Comparison of ENCODE assay signal across 8 mouse cellular contexts in genomic region chr8:111787683-111788082, GRCm38 (mm10). TPM values are rescaled to one million over a fixed set of nuclear protein-coding genes. Genes with fewer than 3 reads are reported as not detected.
A peak's percentile ranks its signal among the peaks of the same experiment; 100 is the strongest.
DNase-seq lines count a peak whose midpoint lies in the region; ATAC-seq and TF ChIP-seq lines count a peak whose summit lies in the region.

No protein-coding gene starts in this region.

- no peaks in the 10 kb centered on the region for H3K9me3 ChIP-seq in lung, embryonic 14.5 days (ENCODE audit: low read depth, low read length)
- no peaks in the 10 kb centered on the region for H3K9me3 ChIP-seq in hindbrain, embryonic 15.5 days
- no peaks in the 10 kb centered on the region for H3K9me3 ChIP-seq in stomach, embryonic 16.5 days (replicated peaks; ENCODE audit: control insufficient read depth, low read length)

- peaks cover 4% of the 10 kb centered on the region; the same call in 1 of the 2 replicates for H3K36me3 ChIP-seq in lung, embryonic 14.5 days (ENCODE audit: insufficient read depth)
- H3K36me3 ChIP-seq in hindbrain, embryonic 15.5 days, result no peaks in the 10 kb centered on the region
- no peaks in the 10 kb centered on the region for H3K36me3 ChIP-seq in stomach, embryonic 16.5 days (ENCODE audit: control insufficient read depth, insufficient read depth, low read length)

- H3K27ac ChIP-seq in lung, embryonic 14.5 days (ENCODE audit: low read depth), result no peak overlapping the region
- H3K27ac ChIP-seq in hindbrain, embryonic 15.5 days (replicated peaks), result peak overlapping the region; percentile 68
- 0 out of 2 replicates have a peak overlapping the region, but pooled peaks have one; percentile 41 for H3K27ac ChIP-seq in stomach, embryonic 16.5 days (ENCODE audit: low read length)

- no peak for TF ChIP-seq CTCF in lung, embryonic 14.5 days (IDR thresholded peaks at IDR 0.05; ENCODE audit: low read depth)

- H3K4me1 ChIP-seq in lung, embryonic 14.5 days (ENCODE audit: insufficient read depth), result peaks cover 6% of the 10 kb centered on the region; the same call in 1 of the 2 replicates
- peaks cover 36% of the 10 kb centered on the region for H3K4me1 ChIP-seq in hindbrain, embryonic 15.5 days (replicated peaks)
- H3K4me1 ChIP-seq in stomach, embryonic 16.5 days (ENCODE audit: control insufficient read depth, insufficient read depth, low read length), result peaks cover 13% of the 10 kb centered on the region

- 0 out of 2 replicates have a peak, but pooled peaks have one; percentile 42 for ATAC-seq in frontal cortex, adult (ENCODE audit: low TSS enrichment)
- ATAC-seq in lung, embryonic 14.5 days (ENCODE audit: insufficient read depth), result 0 out of 2 replicates have a peak, but pooled peaks have one; percentile 15
- ATAC-seq in hindbrain, embryonic 15.5 days (ENCODE audit: low FRiP score, low read depth), result no peak
- no peak for ATAC-seq in stomach, embryonic 16.5 days (ENCODE audit: insufficient read depth, low FRiP score)
- no peak for ATAC-seq in activated CD4-positive, CD25-positive, alpha-beta regulatory T cell, adult 4 months

- 43% methylated on average over 4 of the region's 4 CpGs for WGBS in lung, embryonic 14.5 days
- 19% methylated on average over 4 of the region's 4 CpGs for WGBS in hindbrain, embryonic 15.5 days
- 43% methylated on average over 4 of the region's 4 CpGs for WGBS in stomach, embryonic 16.5 days

- H3K4me2 ChIP-seq in lung, embryonic 14.5 days, result no peak overlapping the region
- H3K4me2 ChIP-seq in hindbrain, embryonic 15.5 days, result peak overlapping the region; percentile 23
- H3K4me2 ChIP-seq in stomach, embryonic 16.5 days (ENCODE audit: low read depth, low read length), result no peak overlapping the region

- no peak for DNase-seq in frontal cortex, postnatal 10 days (ENCODE audit: low spot score in 2 of 2)
- peak; percentile 19 for DNase-seq in lung, embryonic 14.5 days
- no peak for DNase-seq in lung, postnatal 10 days
- no peak for DNase-seq in cerebellum, adult 9-10 months

- H3K4me3 ChIP-seq in lung, embryonic 14.5 days (ENCODE audit: low read depth, low read length), result no peak overlapping the region
- H3K4me3 ChIP-seq in hindbrain, embryonic 15.5 days, result no peak overlapping the region
- no peak overlapping the region for H3K4me3 ChIP-seq in stomach, embryonic 16.5 days (replicated peaks; ENCODE audit: low read length)

- H3K9ac ChIP-seq in lung, embryonic 14.5 days, result no peak overlapping the region
- no peak overlapping the region for H3K9ac ChIP-seq in hindbrain, embryonic 15.5 days
- 0 out of 2 replicates have a peak overlapping the region, but pooled peaks have one; percentile 27 for H3K9ac ChIP-seq in stomach, embryonic 16.5 days (ENCODE audit: low read length)

- H3K27me3 ChIP-seq in lung, embryonic 14.5 days (ENCODE audit: insufficient read depth, low read length), result no peaks in the 10 kb centered on the region
- no peaks in the 10 kb centered on the region for H3K27me3 ChIP-seq in hindbrain, embryonic 15.5 days
- H3K27me3 ChIP-seq in stomach, embryonic 16.5 days (ENCODE audit: control insufficient read depth, insufficient read depth, low read length), result no peaks in the 10 kb centered on the region

RNA-seq across cellular contexts. Expression of gene Bcar1, which starts 44.1 kb away (rescaled TPM):
- polyA plus RNA-seq in lung, embryonic 14.5 days (2014; fragmentation: Nextera tagmentation; extraction: Ambion mirVana), result 54.5 and 56.3 TPM in 2 replicates
- polyA plus RNA-seq in hindbrain, embryonic 15.5 days (2015; fragmentation: Nextera tagmentation; extraction: Ambion mirVana), result 46.5 and 54.2 TPM in 2 replicates
- 38.5 and 44.6 TPM in 2 replicates for polyA plus RNA-seq in stomach, embryonic 16.5 days (2015; fragmentation: Nextera tagmentation; extraction: Ambion mirVana)
- polyA plus RNA-seq in activated CD4-positive, CD25-positive, alpha-beta regulatory T cell, adult 4 months (2017; shearing (Covaris generic)), result under 1 TPM; 0.21 to 0.38 TPM

Comparison
In these comparisons a context has a peak if more than half of its experiments do, and no peak if none do; other contexts are left out.
1. ATAC-seq: peak in frontal cortex, adult (single experiment) and lung, embryonic 14.5 days (single experiment); none in hindbrain, embryonic 15.5 days (single experiment), stomach, embryonic 16.5 days (single experiment) and activated CD4-positive, CD25-positive, alpha-beta regulatory T cell, adult 4 months (single experiment).
2. RNA of gene Bcar1, which starts 44.1 kb away (polyA plus RNA-seq): 54.5 to 56.3 TPM in lung, embryonic 14.5 days, 46.5 to 54.2 TPM in hindbrain, embryonic 15.5 days and 38.5 to 44.6 TPM in stomach, embryonic 16.5 days; 0.21 to 0.38 TPM in activated CD4-positive, CD25-positive, alpha-beta regulatory T cell, adult 4 months; every median in the first group is over 10 times any median in the second.